Mouse (Mus musculus) heart, embryonic 11.5 days (tissue): Measurements from ENCODE around the gene Ssna1. TPM values are rescaled to one million over a fixed set of nuclear protein-coding genes. Genes with fewer than 3 reads are reported as not detected.

ENCODE experiments used
- ATAC-seq: fragments of 200-750 bp; cut with Nextera tagmentation; replicated peaks from 2 replicates; pipeline ENCODE4 v1.8.0; 2017; ENCODE audit warnings: moderate library complexity; ENCODE audit not compliant: insufficient number of reproducible peaks, low FRiP score, low TSS enrichment
- H3K27ac ChIP-seq: fragments of 300-500 bp; sonication (generic); 2 replicates; pipeline ENCODE4 v1.5.1; 2014; ENCODE audit warnings: mild to moderate bottlenecking, low read depth, low read length
- H3K27me3 ChIP-seq: fragments of 300-500 bp; sonication (generic); 2 replicates; pipeline ENCODE4 v1.6.1; 2014; ENCODE audit warnings: mild to moderate bottlenecking, low read length, mixed read lengths; ENCODE audit not compliant: control insufficient read depth, insufficient read depth
- H3K36me3 ChIP-seq: fragments of 300-500 bp; sonication (generic); 2 replicates; pipeline ENCODE4 v1.6.1; 2014; ENCODE audit warnings: mild to moderate bottlenecking, low read length, moderate library complexity, mixed read lengths; ENCODE audit not compliant: control insufficient read depth, insufficient read depth
- H3K4me1 ChIP-seq: fragments of 300-500 bp; sonication (generic); 2 replicates; pipeline ENCODE4 v1.6.1; 2014; ENCODE audit warnings: low read length; ENCODE audit not compliant: control insufficient read depth, insufficient read depth
- H3K4me2 ChIP-seq: fragments of 300-500 bp; sonication (generic); 2 replicates; pipeline ENCODE4 v1.6.1; 2014; ENCODE audit warnings: mild to moderate bottlenecking, moderate library complexity
- H3K4me3 ChIP-seq: fragments of 300-500 bp; sonication (generic); 2 replicates; pipeline ENCODE4 v1.5.1; 2014; ENCODE audit warnings: low read depth, low read length
- H3K9ac ChIP-seq: fragments of 300-500 bp; sonication (generic); 2 replicates; pipeline ENCODE4 v1.6.1; 2014; ENCODE audit warnings: mild to moderate bottlenecking, low read depth, low read length, moderate library complexity
- H3K9me3 ChIP-seq: fragments of 300-500 bp; sonication (generic); replicated peaks from 2 replicates; pipeline ENCODE4 v1.6.1; 2016; ENCODE audit warnings: low read length; ENCODE audit not compliant: control insufficient read depth
- whole genome bisulfite sequencing: fragments of 180-500 bp; shearing (Covaris S2); extraction: QIAGEN DNeasy Blood & Tissue Kit; methylation state at CpG from one replicate; pipeline ENCODE4 v1.1.7; 2014; ENCODE audit not compliant: insufficient replicate concordance; 5-methylcytosine and 5-hydroxymethylcytosine counted together
- polyA plus RNA-seq: library from polyadenylated mRNA; unstranded; fragments of >200 nt; fragmentation: Nextera tagmentation; extraction: Ambion mirVana; gene quantifications from 2 replicates; pipeline ENCODE4 v1.2.1, GENCODE M21; 2014

Ssna1 gene
- polyA plus RNA-seq, result 156 and 175 TPM in 2 replicates

GRCm38 (mm10) chr2:25271827-25272511, at the start of gene Ssna1, which contains the start of gene Anapc2:
Ssna1 (minus strand) TSS chr2:25272438.
Anapc2 (plus strand) TSS chr2:25272478.
- 0% methylated on average over 55 of the region's 55 CpGs for WGBS
- Histone ChIP-seq H3K36me3 (peaks cover 22% of the 10 kb centered on the region), H3K27me3 (no peaks in the 10 kb centered on the region), H3K27ac (peak within 1 kb of the TSS; percentile 70), H3K4me3 (peak within 1 kb of the TSS; percentile 82), H3K4me1 (peaks cover 18% of the 10 kb centered on the region), H3K4me2 (peak within 1 kb of the TSS; percentile 93), H3K9ac (peak within 1 kb of the TSS; percentile 94), H3K9me3 (no peaks in the 10 kb centered on the region)
- peak; percentile 96 for ATAC-seq

DNA sequence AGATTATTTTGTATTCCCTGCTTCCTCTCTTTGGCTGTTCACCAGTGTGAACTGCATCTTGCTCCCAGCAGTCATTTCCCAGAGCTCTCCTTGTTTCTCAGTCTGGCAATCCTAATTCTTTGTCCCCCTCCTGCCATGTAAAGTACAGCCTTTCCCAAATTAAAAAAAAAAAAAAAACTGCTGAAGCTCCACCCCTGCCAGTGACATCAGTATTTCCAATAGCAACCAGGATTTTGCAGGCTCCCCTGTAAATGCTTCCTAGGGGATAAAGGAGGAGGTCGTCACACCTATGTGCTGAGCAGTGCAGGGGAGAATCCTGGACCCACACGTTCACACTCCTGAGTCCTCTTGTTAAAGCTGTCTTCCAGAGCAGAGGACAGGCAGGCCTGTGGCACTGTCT, 47.8 kb upstream of the Ssna1 start:
- Histone ChIP-seq H3K9me3 (no peaks in the 10 kb centered on the region), H3K4me2 (no peak overlapping the region), H3K27me3 (peaks cover 62% of the 10 kb centered on the region), H3K4me1 (peaks cover 8% of the 10 kb centered on the region), H3K27ac (no peak overlapping the region), H3K9ac (no peak overlapping the region), H3K36me3 (no peaks in the 10 kb centered on the region), H3K4me3 (no peak overlapping the region)
- ATAC-seq, result no peak
- whole genome bisulfite sequencing, result 21% methylated on average over 2 of the region's 2 CpGs

- WGBS, result 10% methylated on average over 58 of the region's 58 CpGs
- H3K27ac ChIP-seq, result no peak within 1 kb of the TSS
These were observed 46.9 kb upstream of the Ssna1 start, which contains the start of gene Grin1 for GRCm38 (mm10) chr2:25318971-25319773. Grin1 (minus strand) TSS chr2:25319187.

DNA sequence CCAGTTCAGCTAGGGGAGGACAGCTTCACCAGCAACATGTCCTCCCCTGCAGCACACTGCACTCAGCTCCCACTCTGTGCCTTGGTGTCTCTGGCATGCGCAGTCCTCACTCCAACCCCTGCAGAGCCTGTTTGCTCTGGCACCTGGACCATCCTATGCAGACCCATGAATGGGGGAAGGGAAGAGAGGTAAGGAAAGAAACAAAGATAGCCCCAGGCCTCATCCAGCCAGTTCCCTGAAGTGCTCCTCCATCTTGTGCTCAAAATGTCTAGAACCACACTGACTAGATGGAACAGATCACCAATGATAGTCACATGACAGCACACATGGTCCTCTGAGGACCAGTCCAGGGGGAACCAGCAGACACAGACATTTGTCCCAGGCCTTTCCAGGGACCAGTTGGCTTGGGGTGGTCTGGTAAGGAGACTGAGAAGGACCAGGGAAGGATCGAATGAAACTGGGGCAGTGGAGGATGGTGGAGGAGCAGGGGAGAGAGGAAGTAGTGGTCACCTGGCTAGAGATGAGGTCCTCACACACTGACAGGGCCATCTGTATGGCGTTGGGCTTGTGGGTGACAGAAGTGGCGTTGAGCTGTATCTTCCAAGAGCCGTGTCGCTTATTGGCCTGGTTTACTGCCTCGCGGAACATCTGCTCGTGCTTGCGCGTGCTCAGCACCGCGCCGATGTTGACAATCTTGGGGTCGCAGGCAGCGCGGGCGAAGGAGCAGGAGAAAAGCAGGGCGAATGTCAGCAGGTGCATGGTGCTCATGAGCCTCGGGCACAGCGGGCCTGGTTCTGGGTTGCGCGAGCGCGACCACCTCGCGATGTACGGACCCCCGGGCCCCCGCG, 46.1 kb upstream of the Ssna1 start:
- peaks cover 76% of the 10 kb centered on the region for H3K27me3 ChIP-seq
- WGBS, result 7% methylated on average over 31 of the region's 31 CpGs

More at GRCm38 (mm10) chr2:25318971-25319773, 46.9 kb upstream of the Ssna1 start, which contains the start of gene Grin1:
- H3K9ac ChIP-seq, result no peak within 1 kb of the TSS
- no peak for ATAC-seq
- no peaks in the 10 kb centered on the region for H3K36me3 ChIP-seq
- H3K27me3 ChIP-seq, result peaks cover 69% of the 10 kb centered on the region
- H3K4me1 ChIP-seq, result peaks cover 8% of the 10 kb centered on the region
- H3K4me3 ChIP-seq, result peak within 1 kb of the TSS; percentile 34
- no peaks in the 10 kb centered on the region for H3K9me3 ChIP-seq
- H3K4me2 ChIP-seq, result peak within 1 kb of the TSS; percentile 63

GRCm38 (mm10) chr2:25311491-25311891, 39.3 kb upstream of the Ssna1 start:
- 7% methylated on average over 11 of the region's 11 CpGs for WGBS
- Histone ChIP-seq H3K9me3 (no peaks in the 10 kb centered on the region), H3K27me3 (peaks cover 93% of the 10 kb centered on the region), H3K4me1 (no peaks in the 10 kb centered on the region), H3K4me3 (no peak overlapping the region), H3K9ac (no peak overlapping the region), H3K27ac (no peak overlapping the region), H3K36me3 (no peaks in the 10 kb centered on the region), H3K4me2 (no peak overlapping the region; the same call in 1 of the 2 replicates)
- ATAC-seq, result no peak

More for the DNA sequence above, 46.1 kb upstream of the Ssna1 start:
- H3K4me1 ChIP-seq, result peaks cover 8% of the 10 kb centered on the region
- H3K4me3 ChIP-seq, result peak overlapping the region; percentile 34
- H3K9me3 ChIP-seq, result no peaks in the 10 kb centered on the region
- no peak for ATAC-seq
- no peak overlapping the region for H3K27ac ChIP-seq
- peak overlapping the region; percentile 63 for H3K4me2 ChIP-seq
- no peaks in the 10 kb centered on the region for H3K36me3 ChIP-seq
- no peak overlapping the region for H3K9ac ChIP-seq

GRCm38 (mm10) chr2:25310969-25311368, 38.7 kb upstream of the Ssna1 start:
- no peak overlapping the region for H3K4me3 ChIP-seq

GRCm38 (mm10) chr2:25310180-25310579, 37.9 kb upstream of the Ssna1 start:
- H3K4me2 ChIP-seq, result no peak overlapping the region
- H3K9ac ChIP-seq, result no peak overlapping the region
- no peaks in the 10 kb centered on the region for H3K36me3 ChIP-seq
- no peak for ATAC-seq
- 45% methylated on average over 10 of the region's 10 CpGs for WGBS
- H3K27ac ChIP-seq, result no peak overlapping the region
- peaks cover 95% of the 10 kb centered on the region for H3K27me3 ChIP-seq
- no peak overlapping the region for H3K4me3 ChIP-seq
- no peaks in the 10 kb centered on the region for H3K9me3 ChIP-seq
- H3K4me1 ChIP-seq, result no peaks in the 10 kb centered on the region

More at GRCm38 (mm10) chr2:25310969-25311368, 38.7 kb upstream of the Ssna1 start:
- no peak overlapping the region; the same call in 1 of the 2 replicates for H3K4me2 ChIP-seq
- H3K4me1 ChIP-seq, result no peaks in the 10 kb centered on the region
- no peaks in the 10 kb centered on the region for H3K9me3 ChIP-seq
- H3K27ac ChIP-seq, result no peak overlapping the region
- H3K27me3 ChIP-seq, result peaks cover 93% of the 10 kb centered on the region
- no peak for ATAC-seq
- WGBS, result 1% methylated on average over 22 of the region's 22 CpGs
- no peaks in the 10 kb centered on the region for H3K36me3 ChIP-seq
- H3K9ac ChIP-seq, result no peak overlapping the region
